Mouse (Mus musculus): ENCODE results near the gene Drc3. TPM values are rescaled to one million over a fixed set of nuclear protein-coding genes. Genes with fewer than 3 reads are reported as not detected.
"Not testable (repeated sequence)": the region's sequence is repeated elsewhere in the genome, so short reads cannot be mapped to it uniquely, and the experiment has no call there.

Drc3 gene
- total RNA-seq, 2 experiments from 2014 or later = 0.73 to 1.6 TPM

- no peak for DNase-seq (ENCODE audit: low spot score in 2 of 2)
Observed at GRCm38 (mm10) chr11:60387944-60388343, 34.8 kb downstream of the Drc3 start.

DNA sequence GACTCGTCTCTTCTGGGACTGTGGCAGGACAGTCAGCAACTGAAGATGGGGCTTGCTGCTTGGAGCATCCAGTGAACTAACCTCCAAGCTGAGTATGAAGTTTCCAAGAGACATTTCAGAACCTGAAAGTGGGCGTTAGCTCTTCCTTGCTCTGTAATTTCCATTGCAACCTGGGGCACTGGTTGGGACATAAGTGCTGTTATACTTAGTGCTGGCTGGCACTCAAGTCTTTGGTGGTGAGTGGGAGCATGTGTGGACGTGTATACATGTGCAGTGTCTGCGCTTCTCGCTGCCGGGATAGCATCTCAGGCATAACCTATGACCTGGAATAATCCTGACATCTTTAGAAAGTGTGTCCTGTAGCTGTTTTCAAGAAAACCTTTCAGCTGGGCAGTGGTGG, 38.2 kb downstream of the Drc3 start:
- DNase-seq (ENCODE audit: low spot score in 2 of 2) = no peak

DNA sequence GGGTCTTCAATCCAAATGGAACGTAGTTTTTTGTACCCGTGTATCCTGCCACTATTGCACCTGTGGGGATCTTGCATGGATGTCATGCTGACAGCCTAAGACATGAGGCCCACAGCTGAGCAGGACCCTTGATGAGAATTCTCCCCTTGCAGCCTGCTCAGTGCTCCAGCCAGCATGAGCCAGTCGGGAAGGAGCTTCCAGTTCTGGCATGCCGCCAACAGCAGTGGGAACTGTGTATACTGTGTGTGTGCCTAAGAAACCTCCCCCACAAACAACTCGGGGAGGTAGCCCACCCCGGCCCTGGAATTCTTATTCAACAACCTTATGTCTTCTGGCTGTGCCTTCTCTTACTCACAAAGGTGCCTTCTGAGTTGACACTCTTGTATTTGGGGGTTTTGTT, 43.4 kb downstream of the Drc3 start:
- DNase-seq (ENCODE audit: low spot score in 2 of 2) = peak in 1 of 2 experiments; percentile 28

- DNase-seq (ENCODE audit: low spot score in 2 of 2) = no peak
Observed at GRCm38 (mm10) chr11:60397172-60397571, 44.0 kb downstream of the Drc3 start.

DNA sequence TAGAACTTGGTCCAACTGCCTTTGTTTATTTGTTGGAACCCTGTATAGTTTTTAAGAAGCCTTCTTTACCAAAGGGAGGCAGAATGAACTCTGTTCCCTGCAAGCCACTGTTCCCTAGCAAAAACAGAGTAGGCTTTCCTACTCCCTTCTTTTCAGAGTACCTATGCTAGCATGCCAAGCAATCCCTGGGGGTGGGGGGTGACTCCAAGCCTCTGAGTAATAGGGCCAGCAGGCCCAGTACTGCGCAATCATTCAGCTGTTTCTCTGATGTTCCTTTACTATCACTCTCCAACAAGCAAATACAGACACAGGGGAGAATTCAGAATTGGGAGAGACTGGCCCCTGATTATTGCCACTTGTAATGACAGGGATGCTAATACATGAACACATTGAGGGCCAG, 53.5 kb downstream of the Drc3 start:
- DNase-seq (ENCODE audit: low spot score in 2 of 2) = no peak

DNA sequence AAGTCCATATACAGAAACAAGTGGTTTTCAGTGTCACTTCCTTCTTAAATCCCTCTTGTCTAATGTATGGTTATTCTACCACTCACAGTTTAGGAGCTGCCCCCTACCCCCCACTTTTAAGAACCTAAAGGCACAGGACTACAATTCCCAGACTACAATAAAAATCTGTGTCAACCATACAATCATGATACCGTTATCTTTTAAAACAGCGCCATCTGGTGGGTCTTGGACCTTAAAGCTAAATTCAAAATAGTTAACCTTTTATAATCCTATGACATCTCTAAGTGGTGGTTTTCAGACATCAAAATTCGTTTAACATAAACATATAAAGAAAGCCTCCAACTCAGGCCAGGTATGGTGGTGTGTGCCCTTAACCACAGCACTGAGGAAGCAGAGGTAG, 59.0 kb downstream of the Drc3 start:
- DNase-seq (ENCODE audit: low spot score in 2 of 2) = peak; percentile 53 to 59

- no peak for DNase-seq (ENCODE audit: low spot score in 2 of 2)
Observed at GRCm38 (mm10) chr11:60412921-60413320, 59.8 kb downstream of the Drc3 start.

GRCm38 (mm10) chr11:60416590-60416962, 63.4 kb downstream of the Drc3 start:
- DNase-seq (ENCODE audit: low spot score in 2 of 2) = no peak

- DNase-seq (ENCODE audit: low spot score in 2 of 2) = peak; percentile 97 to 98
Observed at GRCm38 (mm10) chr11:60416963-60417716, 64.0 kb downstream of the Drc3 start, which contains the start of gene Gid4. Gene Gid4, plus strand, starts transcription at chr11:60417145.

DNA sequence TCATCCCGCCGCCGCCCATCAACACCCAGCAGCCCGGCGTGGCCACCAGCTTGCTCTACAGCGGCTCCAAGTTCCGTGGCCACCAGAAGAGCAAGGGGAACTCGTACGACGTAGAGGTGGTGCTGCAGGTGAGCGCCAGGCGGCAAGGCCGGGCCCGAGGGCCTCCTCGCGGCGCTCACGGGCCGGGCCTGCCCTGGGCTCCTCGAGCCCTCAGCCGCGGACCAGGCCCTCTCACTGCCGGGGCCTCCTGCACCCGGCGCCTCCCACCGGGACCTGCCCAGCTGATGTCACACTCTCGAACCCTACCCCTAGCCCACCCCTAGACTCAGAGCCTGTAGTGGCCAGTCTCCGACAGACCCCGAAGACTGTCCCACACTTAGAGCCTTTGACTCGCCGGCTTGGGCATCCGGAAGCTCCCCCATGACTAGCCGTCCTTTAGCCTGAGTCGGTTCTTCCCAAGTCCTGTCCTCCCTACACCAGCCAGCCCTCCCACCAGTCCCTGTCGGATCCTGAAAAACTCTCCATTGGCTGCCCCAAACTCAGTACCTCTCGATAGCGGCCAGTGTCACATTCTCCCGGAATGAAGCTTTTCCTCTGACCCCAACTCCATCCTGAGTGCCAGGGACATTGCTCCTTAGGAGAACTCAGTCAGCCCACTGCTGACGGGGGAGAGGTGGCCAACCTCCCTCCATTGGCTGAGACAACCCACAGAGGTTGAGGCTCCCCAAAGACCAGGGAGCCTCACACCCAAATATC, 64.8 kb downstream of the Drc3 start, which contains the start of gene Atpaf2:
Atpaf2 (minus strand) TSS at position 741 of the 756 bp plus-strand sequence.
- peak in 1 of 2 experiments; percentile 26 for DNase-seq (ENCODE audit: low spot score in 2 of 2)

DNA sequence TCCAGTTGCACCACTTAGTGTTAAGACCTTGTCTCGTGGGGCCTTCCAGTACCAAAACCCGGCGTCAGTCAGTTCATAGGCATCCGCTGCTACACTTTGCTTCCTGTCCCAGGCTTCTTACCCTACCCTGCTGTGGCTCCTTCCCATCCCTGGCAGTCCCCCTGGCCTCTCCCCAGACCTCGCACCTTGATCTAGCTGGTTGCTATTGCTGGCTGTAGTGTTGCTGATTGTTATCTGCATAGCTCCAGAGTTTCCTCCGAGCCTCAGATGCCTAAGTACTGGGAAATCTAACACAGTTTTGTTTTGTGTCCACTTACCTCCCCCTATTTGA, 65.3 kb downstream of the Drc3 start:
- no peak for DNase-seq (ENCODE audit: low spot score in 2 of 2)

DNA sequence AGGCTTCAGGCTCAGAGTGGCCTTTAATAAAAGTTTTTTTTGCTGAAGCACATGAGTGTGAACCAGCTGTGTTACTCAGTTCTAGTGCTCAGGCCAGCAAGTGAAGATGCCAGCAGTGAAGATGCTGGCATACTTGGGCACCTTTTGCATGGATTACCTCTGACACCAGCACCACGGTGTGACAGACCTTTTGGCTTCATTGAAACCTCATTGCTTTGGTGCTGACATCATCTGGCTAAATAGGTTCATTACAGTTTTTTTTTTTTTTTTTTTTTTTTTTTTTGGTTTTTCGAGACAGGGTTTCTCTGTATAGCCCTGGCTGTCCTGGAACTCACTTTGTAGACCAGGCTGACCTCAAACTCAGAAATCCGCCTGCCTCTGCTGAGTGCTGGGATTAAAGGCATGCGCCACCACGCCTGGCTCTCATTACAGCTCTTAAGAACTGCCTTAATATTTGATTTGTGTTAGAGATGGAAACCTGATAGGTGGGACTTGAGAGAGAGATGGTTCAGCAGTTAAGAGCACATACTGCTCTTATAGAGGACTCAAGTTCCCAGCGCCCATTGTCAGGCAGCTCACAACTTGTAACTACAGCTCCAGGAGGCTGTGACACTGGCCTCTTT, 69.0 kb downstream of the Drc3 start:
- DNase-seq (ENCODE audit: low spot score in 2 of 2) = no peak

DNA sequence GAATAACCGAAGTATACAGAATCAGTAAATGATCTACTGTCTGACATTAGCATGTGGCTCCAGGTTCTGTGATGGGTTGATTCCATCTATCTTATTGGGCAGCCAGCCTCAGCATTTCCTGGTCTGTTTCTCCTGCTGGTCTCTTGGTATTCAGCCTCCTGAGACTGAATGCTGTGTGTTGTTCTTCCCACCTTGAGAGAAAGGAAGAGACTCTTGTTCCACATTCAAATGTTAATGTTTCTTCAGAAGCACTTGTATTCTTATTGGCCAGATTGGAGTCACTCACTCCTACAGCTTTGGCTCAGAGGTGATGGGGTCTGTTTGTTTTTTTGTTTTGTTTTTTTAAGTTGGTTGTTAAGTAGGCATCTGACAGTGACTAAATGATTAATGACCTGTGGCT, 69.9 kb downstream of the Drc3 start:
- no peak for DNase-seq (ENCODE audit: low spot score in 2 of 2)

DNA sequence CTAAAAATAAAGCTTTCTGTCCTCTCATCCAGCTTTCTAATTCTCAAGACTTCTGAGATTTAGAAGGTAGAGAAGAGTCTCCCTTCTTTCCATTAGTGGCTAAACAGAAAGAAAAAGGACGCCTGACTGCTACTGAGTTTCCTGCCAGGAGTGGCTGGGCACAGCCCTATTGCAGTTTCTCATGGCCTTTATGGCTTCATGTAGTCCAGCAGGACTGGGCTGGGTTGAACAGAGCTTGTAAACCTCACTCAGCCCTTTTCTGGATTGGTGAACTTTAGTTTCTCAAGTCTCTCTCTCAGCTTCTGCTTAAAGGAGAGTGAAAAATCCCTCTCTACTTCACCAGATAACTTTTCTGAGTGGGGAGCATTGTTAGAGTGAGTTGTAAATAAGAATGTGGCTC, 73.3 kb downstream of the Drc3 start:
- no peak for DNase-seq (ENCODE audit: low spot score in 2 of 2)

DNA sequence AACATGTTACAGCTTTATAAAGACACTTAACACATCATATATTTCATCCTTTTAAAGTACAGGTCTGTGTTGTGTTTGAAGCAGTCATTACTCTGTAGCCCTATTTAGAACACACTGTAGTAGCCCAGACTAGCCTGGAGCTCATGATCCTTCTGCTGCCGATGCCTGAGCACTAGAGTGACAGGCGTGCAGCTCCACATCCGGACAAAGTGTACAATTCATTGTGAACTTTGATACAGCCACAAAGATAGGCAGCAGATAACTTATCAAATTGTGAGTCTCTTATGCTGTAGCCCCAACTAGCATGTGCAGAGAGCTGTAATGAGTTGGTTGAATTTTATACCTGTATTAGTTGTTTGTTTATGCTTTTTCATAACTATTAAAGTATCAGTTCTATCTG, 74.5 kb downstream of the Drc3 start:
- DNase-seq (ENCODE audit: low spot score in 2 of 2) = no peak

GRCm38 (mm10) chr11:60433501-60433900, 80.4 kb downstream of the Drc3 start:
- DNase-seq (ENCODE audit: low spot score in 2 of 2) = no peak

DNA sequence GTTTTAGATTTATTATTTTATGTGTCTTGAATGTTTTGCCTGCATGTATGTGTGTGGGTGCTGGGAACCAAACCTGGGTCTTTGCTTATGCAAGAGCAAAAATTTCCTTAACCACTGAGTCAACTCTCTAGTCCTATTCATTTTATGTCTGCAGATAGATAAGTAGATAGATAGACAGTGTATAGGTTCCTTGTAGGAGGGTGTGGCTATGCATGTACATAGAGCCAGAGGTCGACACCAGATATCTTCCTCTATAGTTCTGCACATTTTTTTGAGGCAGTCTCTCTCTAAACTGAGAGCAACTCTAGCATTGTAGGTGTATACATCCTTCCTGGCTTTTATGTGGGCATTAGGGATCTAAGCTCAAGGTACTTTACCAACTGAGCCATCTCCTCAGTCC, 82.0 kb downstream of the Drc3 start:
- no peak for DNase-seq (ENCODE audit: low spot score in 2 of 2)

DNA sequence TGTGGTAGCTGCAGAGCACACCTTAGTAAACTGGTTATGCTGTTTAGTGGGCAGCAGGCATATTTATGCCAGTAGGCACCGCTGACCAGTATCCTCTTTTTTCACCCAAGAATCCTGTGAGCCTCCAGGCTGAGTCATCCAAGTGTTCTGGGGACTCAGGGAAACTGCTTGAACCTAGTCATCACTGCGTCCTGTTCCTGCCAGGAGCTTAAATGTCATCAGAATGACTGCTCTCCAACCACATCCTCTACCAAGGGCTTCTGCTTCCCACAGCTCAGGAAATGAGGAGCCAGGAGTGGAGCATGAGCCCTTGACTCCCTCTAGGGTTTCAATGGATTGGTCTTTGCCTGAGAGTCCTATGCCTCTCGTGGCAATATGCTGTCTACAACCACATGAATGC, 83.5 kb downstream of the Drc3 start:
- no peak for DNase-seq (ENCODE audit: low spot score in 2 of 2)

GRCm38 (mm10) chr11:60439621-60440020, 86.5 kb downstream of the Drc3 start:
- DNase-seq (ENCODE audit: low spot score in 2 of 2) = not testable (repeated sequence)

DNA sequence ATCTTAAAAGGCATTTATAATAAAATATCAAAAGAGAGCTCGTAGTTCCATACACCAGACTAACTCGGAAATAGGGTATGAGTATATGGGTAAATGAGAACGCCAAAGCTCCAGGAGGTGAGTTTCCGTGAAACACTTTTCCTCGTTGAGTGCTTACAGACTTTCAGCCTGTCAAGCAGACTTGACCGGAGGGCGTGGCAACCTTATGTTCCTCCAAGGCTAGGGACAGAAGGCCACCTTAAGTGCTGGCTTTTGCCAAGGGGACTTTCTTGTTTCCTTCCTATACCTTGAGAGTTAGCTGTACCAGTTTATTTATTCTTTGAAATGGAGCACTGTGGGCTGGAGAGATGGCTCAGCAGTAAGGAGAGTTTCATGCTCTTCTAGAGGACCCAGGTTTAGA, 87.0 kb downstream of the Drc3 start:
- no peak for DNase-seq (ENCODE audit: low spot score in 2 of 2)

GRCm38 (mm10) chr11:60442896-60443295, 89.8 kb downstream of the Drc3 start:
- DNase-seq (ENCODE audit: low spot score in 2 of 2) = no peak
